Mouse (Mus musculus): ENCODE measurements around the gene Lad1. TPM values are rescaled to one million over a fixed set of nuclear protein-coding genes. Genes with fewer than 3 reads are reported as not detected.

Lad1 gene
- polyA plus RNA-seq (2015; fragmentation: Nextera tagmentation; extraction: Ambion mirVana), result 14.9 and 17.0 TPM in 2 replicates

- 1% methylated on average over 61 of the region's 63 CpGs for WGBS
- Histone ChIP-seq H3K27me3 (peaks cover 37% of the 10 kb centered on the region), H3K4me2 (peak within 1 kb of the TSS; percentile 85), H3K4me3 (peak within 1 kb of the TSS; percentile 52), H3K36me3 (no peaks in the 10 kb centered on the region), H3K9ac (peak within 1 kb of the TSS; percentile 45), H3K9me3 (no peaks in the 10 kb centered on the region), H3K4me1 (peaks cover 29% of the 10 kb centered on the region), H3K27ac (0 out of 2 replicates have a peak within 1 kb of the TSS, but pooled peaks have one; percentile 21)
- ATAC-seq (ENCODE audit: borderline replicate concordance, extremely low read depth, low FRiP score, low TSS enrichment), result peak; percentile 74; the same call in 1 of the 2 replicates
These were observed at the start of gene Lad1 for GRCm38 (mm10) chr1:135818481-135819086. Gene Lad1 (plus strand): TSS chr1:135818598.

GRCm38 (mm10) chr1:135770237-135770636, 48.2 kb upstream of the Lad1 start:
- WGBS, result 68% methylated on average over 7 of the region's 7 CpGs
- H3K4me1 ChIP-seq, result peaks cover 42% of the 10 kb centered on the region
- no peaks in the 10 kb centered on the region for H3K9me3 ChIP-seq
- H3K27ac ChIP-seq, result no peak overlapping the region
- H3K4me2 ChIP-seq, result no peak overlapping the region
- H3K36me3 ChIP-seq, result peaks cover 16% of the 10 kb centered on the region; the same call in 1 of the 2 replicates
- H3K27me3 ChIP-seq, result no peaks in the 10 kb centered on the region
- ATAC-seq (ENCODE audit: borderline replicate concordance, extremely low read depth, low FRiP score, low TSS enrichment), result no peak
- no peak overlapping the region for H3K9ac ChIP-seq
- H3K4me3 ChIP-seq, result no peak overlapping the region

- no peak for ATAC-seq (ENCODE audit: borderline replicate concordance, extremely low read depth, low FRiP score, low TSS enrichment)
- peaks cover 39% of the 10 kb centered on the region for H3K4me1 ChIP-seq
- WGBS, result 49% methylated on average over 12 of the region's 12 CpGs
- no peak overlapping the region for H3K4me2 ChIP-seq
- H3K9ac ChIP-seq, result no peak overlapping the region
- no peak overlapping the region for H3K4me3 ChIP-seq
- no peaks in the 10 kb centered on the region for H3K27me3 ChIP-seq
- peak overlapping the region; percentile 42; the same call in 1 of the 2 replicates for H3K27ac ChIP-seq
- peaks cover 16% of the 10 kb centered on the region; the same call in 1 of the 2 replicates for H3K36me3 ChIP-seq
- no peaks in the 10 kb centered on the region for H3K9me3 ChIP-seq
These were observed 47.4 kb upstream of the Lad1 start for GRCm38 (mm10) chr1:135770896-135771572.

GRCm38 (mm10) chr1:135771573-135771970, 46.8 kb upstream of the Lad1 start:
- Histone ChIP-seq H3K9me3 (no peaks in the 10 kb centered on the region), H3K27me3 (no peaks in the 10 kb centered on the region), H3K27ac (0 out of 2 replicates have a peak overlapping the region, but pooled peaks have one; percentile 42), H3K9ac (no peak overlapping the region), H3K4me2 (no peak overlapping the region), H3K4me1 (peaks cover 42% of the 10 kb centered on the region), H3K4me3 (no peak overlapping the region), H3K36me3 (peaks cover 16% of the 10 kb centered on the region; the same call in 1 of the 2 replicates)
- ATAC-seq (ENCODE audit: borderline replicate concordance, extremely low read depth, low FRiP score, low TSS enrichment), result no peak
- WGBS, result 66% methylated on average over 8 of the region's 8 CpGs

GRCm38 (mm10) chr1:135776596-135776995, 41.8 kb upstream of the Lad1 start:
- Histone ChIP-seq H3K9ac (no peak overlapping the region), H3K27me3 (no peaks in the 10 kb centered on the region), H3K27ac (no peak overlapping the region), H3K36me3 (no peaks in the 10 kb centered on the region), H3K9me3 (no peaks in the 10 kb centered on the region), H3K4me3 (no peak overlapping the region), H3K4me1 (peaks cover 28% of the 10 kb centered on the region), H3K4me2 (no peak overlapping the region)
- ATAC-seq (ENCODE audit: borderline replicate concordance, extremely low read depth, low FRiP score, low TSS enrichment), result no peak

GRCm38 (mm10) chr1:135777046-135777445, 41.4 kb upstream of the Lad1 start:
- no peak overlapping the region for H3K27ac ChIP-seq
- no peaks in the 10 kb centered on the region for H3K27me3 ChIP-seq
- no peaks in the 10 kb centered on the region for H3K9me3 ChIP-seq
- H3K4me1 ChIP-seq, result peaks cover 28% of the 10 kb centered on the region
- no peak for ATAC-seq (ENCODE audit: borderline replicate concordance, extremely low read depth, low FRiP score, low TSS enrichment)
- 89% methylated on average over 1 of the region's 1 CpGs for WGBS
- H3K4me2 ChIP-seq, result no peak overlapping the region
- no peak overlapping the region for H3K9ac ChIP-seq
- no peaks in the 10 kb centered on the region for H3K36me3 ChIP-seq
- H3K4me3 ChIP-seq, result no peak overlapping the region

GRCm38 (mm10) chr1:135778780-135779535, 39.4 kb upstream of the Lad1 start, which contains the start of gene Tnni1:
Gene Tnni1 (plus strand): TSS chr1:135779434.
- Histone ChIP-seq H3K27me3 (no peaks in the 10 kb centered on the region), H3K27ac (peak within 1 kb of the TSS; percentile 65), H3K9me3 (no peaks in the 10 kb centered on the region), H3K4me2 (peak within 1 kb of the TSS; percentile 27; the same call in 1 of the 2 replicates), H3K4me1 (peaks cover 31% of the 10 kb centered on the region), H3K36me3 (no peaks in the 10 kb centered on the region), H3K4me3 (no peak within 1 kb of the TSS), H3K9ac (no peak within 1 kb of the TSS)
- peak; percentile 58 for ATAC-seq (ENCODE audit: borderline replicate concordance, extremely low read depth, low FRiP score, low TSS enrichment)
- 11% methylated on average over 22 of the region's 22 CpGs for WGBS

GRCm38 (mm10) chr1:135780649-135781048, 37.7 kb upstream of the Lad1 start:
- ATAC-seq (ENCODE audit: borderline replicate concordance, extremely low read depth, low FRiP score, low TSS enrichment), result no peak
- Histone ChIP-seq H3K4me2 (no peak overlapping the region), H3K4me3 (no peak overlapping the region), H3K27ac (peak overlapping the region; percentile 65), H3K36me3 (no peaks in the 10 kb centered on the region), H3K27me3 (no peaks in the 10 kb centered on the region), H3K9ac (no peak overlapping the region), H3K4me1 (peaks cover 31% of the 10 kb centered on the region), H3K9me3 (no peaks in the 10 kb centered on the region)
- WGBS, result 35% methylated on average over 4 of the region's 4 CpGs

GRCm38 (mm10) chr1:135781220-135781619, 37.2 kb upstream of the Lad1 start:
- H3K4me1 ChIP-seq, result peaks cover 26% of the 10 kb centered on the region
- WGBS, result 10% methylated on average over 13 of the region's 13 CpGs
- peak; percentile 56; the same call in 1 of the 2 replicates for ATAC-seq (ENCODE audit: borderline replicate concordance, extremely low read depth, low FRiP score, low TSS enrichment)

GRCm38 (mm10) chr1:135782816-135783215, 35.6 kb upstream of the Lad1 start:
- Histone ChIP-seq H3K4me3 (no peak overlapping the region), H3K4me2 (no peak overlapping the region), H3K9me3 (no peaks in the 10 kb centered on the region), H3K4me1 (peaks cover 26% of the 10 kb centered on the region), H3K9ac (no peak overlapping the region), H3K36me3 (no peaks in the 10 kb centered on the region), H3K27me3 (no peaks in the 10 kb centered on the region), H3K27ac (peak overlapping the region; percentile 13)
- 59% methylated on average over 10 of the region's 10 CpGs for WGBS
- no peak for ATAC-seq (ENCODE audit: borderline replicate concordance, extremely low read depth, low FRiP score, low TSS enrichment)

More at GRCm38 (mm10) chr1:135781220-135781619, 37.2 kb upstream of the Lad1 start:
- no peak overlapping the region for H3K9ac ChIP-seq
- no peak overlapping the region for H3K4me3 ChIP-seq
- H3K4me2 ChIP-seq, result no peak overlapping the region
- no peaks in the 10 kb centered on the region for H3K36me3 ChIP-seq
- no peaks in the 10 kb centered on the region for H3K9me3 ChIP-seq
- peak overlapping the region; percentile 65 for H3K27ac ChIP-seq
- H3K27me3 ChIP-seq, result no peaks in the 10 kb centered on the region

- H3K36me3 ChIP-seq, result no peaks in the 10 kb centered on the region
- ATAC-seq (ENCODE audit: borderline replicate concordance, extremely low read depth, low FRiP score, low TSS enrichment), result no peak
- H3K4me1 ChIP-seq, result peaks cover 2% of the 10 kb centered on the region; the same call in 1 of the 2 replicates
- no peak overlapping the region for H3K27ac ChIP-seq
- no peak overlapping the region for H3K4me3 ChIP-seq
- H3K9me3 ChIP-seq, result no peaks in the 10 kb centered on the region
- H3K4me2 ChIP-seq, result no peak overlapping the region
- 49% methylated on average over 3 of the region's 3 CpGs for WGBS
- H3K9ac ChIP-seq, result no peak overlapping the region
- no peaks in the 10 kb centered on the region for H3K27me3 ChIP-seq
These were observed 30.6 kb upstream of the Lad1 start for GRCm38 (mm10) chr1:135787799-135788198.
